Mouse (Mus musculus) c-Kit-positive CD71-positive TER-119-positive erythroid progenitor cells, embryonic 14.5 days (primary cell): ENCODE data around the gene Jarid2.

Experiments used
- DNase-seq: peaks from one replicate; pipeline ENCODE4 v3.0.0-alpha.2; 2013; ENCODE audit warnings: low spot score

The Jarid2 gene

GRCm38 (mm10) chr13:44960542-44961291 lies 231.4 kb downstream of the Jarid2 start:
- DNase-seq = no peak
